9 mouse cellular contexts compared by ENCODE assay signal in genomic region chr10:80330084-80330483, GRCm38 (mm10). TPM values are rescaled to one million over a fixed set of nuclear protein-coding genes. Genes with fewer than 3 reads are reported as not detected.
DNase-seq lines count a peak whose midpoint lies in the region; ATAC-seq and TF ChIP-seq lines count a peak whose summit lies in the region.
"Had no signal": no experiment of that assay in that cellular context is flagged by ENCODE, and none has a peak within 500 bp of the region (broad histone marks: within the 10 kb centered on the region; RNA-seq: fewer than 3 reads in every experiment).

No protein-coding gene starts in this region.

- under 1% methylated on average over 29 of the region's 41 CpGs for WGBS in heart, embryonic 13.5 days
- WGBS in forebrain, embryonic 15.5 days, result under 1% methylated on average over 40 of the region's 41 CpGs
- WGBS in liver, embryonic 16.5 days (ENCODE audit: insufficient replicate concordance), result under 1% methylated on average over 41 of the region's 41 CpGs

- H3K9ac ChIP-seq in heart, embryonic 13.5 days, result peak overlapping the region; percentile 81
- peak overlapping the region; percentile 45 for H3K9ac ChIP-seq in ES-Bruce4 (ENCODE audit: low read depth, poor library complexity, severe bottlenecking)
- H3K9ac ChIP-seq in forebrain, embryonic 15.5 days (replicated peaks), result peak overlapping the region; percentile 53
- H3K9ac ChIP-seq in liver, embryonic 16.5 days (ENCODE audit: low read depth, low read length), result peak overlapping the region; percentile 73

- TF ChIP-seq POLR2A in ES-Bruce4 (IDR thresholded peaks at IDR 0.05; ENCODE audit: insufficient read depth, low read length), result peak; percentile 36

- DNase-seq in heart, adult 18-20 months, result no peak
- no peak for DNase-seq in urinary bladder, postnatal 14 days (ENCODE audit: low spot score)
- DNase-seq in cerebellum, postnatal 25 days, result no peak

- H3K4me2 ChIP-seq in heart, embryonic 13.5 days, result peak overlapping the region; percentile 95
- peak overlapping the region; percentile 85 for H3K4me2 ChIP-seq in forebrain, embryonic 15.5 days (replicated peaks)
- peak overlapping the region; percentile 97 for H3K4me2 ChIP-seq in liver, embryonic 16.5 days (ENCODE audit: low read depth, low read length)

- no peak for TF ChIP-seq EP300 in ES-Bruce4 (IDR thresholded peaks at IDR 0.05; ENCODE audit: insufficient read depth, low read depth, low read length)

- TF ChIP-seq CTCF in ES-Bruce4 (IDR thresholded peaks at IDR 0.05; ENCODE audit: low read depth, low read length), result no peak

- H3K9me3 ChIP-seq in heart, embryonic 13.5 days, result no peaks in the 10 kb centered on the region
- no peaks in the 10 kb centered on the region for H3K9me3 ChIP-seq in ES-Bruce4 (replicated peaks; ENCODE audit: control insufficient read depth, insufficient read depth, low read length, poor library complexity, severe bottlenecking)
- no peaks in the 10 kb centered on the region for H3K9me3 ChIP-seq in forebrain, embryonic 15.5 days
- no peaks in the 10 kb centered on the region for H3K9me3 ChIP-seq in liver, embryonic 16.5 days (replicated peaks; ENCODE audit: control insufficient read depth, low read length)

- H3K36me3 ChIP-seq in heart, embryonic 13.5 days, result no peaks in the 10 kb centered on the region
- no peaks in the 10 kb centered on the region for H3K36me3 ChIP-seq in ES-Bruce4 (ENCODE audit: control insufficient read depth, insufficient read depth, low read length, poor library complexity, severe bottlenecking)
- H3K36me3 ChIP-seq in forebrain, embryonic 15.5 days, result no peaks in the 10 kb centered on the region
- H3K36me3 ChIP-seq in liver, embryonic 16.5 days (ENCODE audit: control insufficient read depth, insufficient read depth), result peaks cover 9% of the 10 kb centered on the region

- no peak overlapping the region for H3K27ac ChIP-seq in heart, embryonic 13.5 days (replicated peaks)
- no peak overlapping the region for H3K27ac ChIP-seq in ES-Bruce4 (ENCODE audit: insufficient read depth, low read length)
- no peak overlapping the region for H3K27ac ChIP-seq in forebrain, embryonic 15.5 days (replicated peaks)
- H3K27ac ChIP-seq in liver, embryonic 16.5 days (ENCODE audit: low read length), result peak overlapping the region; percentile 98
- H3K27ac ChIP-seq: macrophage had no signal

- peak overlapping the region; percentile 57 for H3K4me3 ChIP-seq in heart, embryonic 13.5 days
- peak overlapping the region; percentile 62 for H3K4me3 ChIP-seq in ES-Bruce4 (ENCODE audit: low read depth, low read length)
- H3K4me3 ChIP-seq in forebrain, embryonic 15.5 days, result peak overlapping the region; percentile 51
- H3K4me3 ChIP-seq in liver, embryonic 16.5 days (ENCODE audit: low read depth, low read length), result peak overlapping the region; percentile 70

- H3K4me1 ChIP-seq in heart, embryonic 13.5 days, result peaks cover 22% of the 10 kb centered on the region
- H3K4me1 ChIP-seq in ES-Bruce4 (ENCODE audit: control insufficient read depth, insufficient read depth, low read length), result peaks cover 2% of the 10 kb centered on the region
- peaks cover 15% of the 10 kb centered on the region for H3K4me1 ChIP-seq in forebrain, embryonic 15.5 days
- peaks cover 47% of the 10 kb centered on the region for H3K4me1 ChIP-seq in liver, embryonic 16.5 days (ENCODE audit: control insufficient read depth, low read depth, low read length)

- peaks cover 66% of the 10 kb centered on the region for H3K27me3 ChIP-seq in heart, embryonic 13.5 days (replicated peaks)
- H3K27me3 ChIP-seq in ES-Bruce4 (ENCODE audit: control insufficient read depth, insufficient read depth, low read length, poor library complexity, severe bottlenecking), result no peaks in the 10 kb centered on the region
- peaks cover 7% of the 10 kb centered on the region; the same call in 1 of the 2 replicates for H3K27me3 ChIP-seq in forebrain, embryonic 15.5 days
- no peaks in the 10 kb centered on the region for H3K27me3 ChIP-seq in liver, embryonic 16.5 days (ENCODE audit: control insufficient read depth, insufficient read depth, low read depth, low read length)

- ATAC-seq in heart, embryonic 13.5 days (ENCODE audit: extremely low read depth, insufficient number of reproducible peaks, low FRiP score, low TSS enrichment), result no peak
- no peak; the same call in 1 of the 2 replicates for ATAC-seq in forebrain, embryonic 15.5 days (replicated peaks)
- no peak for ATAC-seq in liver, embryonic 16.5 days (ENCODE audit: low read depth)
- ATAC-seq in megakaryocyte-erythroid progenitor cell, adult 5-6 weeks (replicated peaks; ENCODE audit: low FRiP score, low TSS enrichment, poor library complexity, severe bottlenecking), result no peak

RNA-seq across cellular contexts. Expression of gene Reep6, which starts 0.3 kb away (rescaled TPM):
- polyA plus RNA-seq in heart, embryonic 13.5 days (2015; fragmentation: Nextera tagmentation; extraction: Ambion mirVana), result 2.6 and 4.4 TPM in 2 replicates
- total RNA-seq in heart, adult 18-20 months (2021), result 1 to 10 TPM; 4.8 to 5.3 TPM
- 17.3 and 17.6 TPM in 2 replicates for polyA plus RNA-seq in ES-Bruce4 (2011; ENCODE audit: insufficient read depth, insufficient read length, low read depth, missing spikeins)
- polyA plus RNA-seq in forebrain, embryonic 15.5 days (2015; fragmentation: Nextera tagmentation; extraction: Ambion mirVana), result 2.6 and 2.9 TPM in 2 replicates
- polyA plus RNA-seq in liver, embryonic 16.5 days (2015; fragmentation: Nextera tagmentation; extraction: Ambion mirVana), result 83.9 and 102 TPM in 2 replicates
- total RNA-seq in megakaryocyte-erythroid progenitor cell, adult 5-6 weeks (2014; fragmentation: Nextera tagmentation), result 23.1 and 23.7 TPM in 2 replicates
- total RNA-seq in megakaryocyte-erythroid progenitor cell, adult 5-6 weeks (2017), result 2.7 and 6.8 TPM in 2 replicates

RNA-seq across cellular contexts. Expression of gene Pcsk4, which starts 0.8 kb away (rescaled TPM):
- polyA plus RNA-seq in heart, embryonic 13.5 days (2015; fragmentation: Nextera tagmentation; extraction: Ambion mirVana), result 1.8 and 2.1 TPM in 2 replicates
- total RNA-seq in heart, adult 18-20 months (2021), result 1 to 10 TPM; 1.3 TPM
- polyA plus RNA-seq in ES-Bruce4 (2011; ENCODE audit: insufficient read depth, insufficient read length, low read depth, missing spikeins), result 2.8 and 3.1 TPM in 2 replicates
- polyA plus RNA-seq in forebrain, embryonic 15.5 days (2015; fragmentation: Nextera tagmentation; extraction: Ambion mirVana), result 2.5 and 2.6 TPM in 2 replicates
- 3.5 and 4.0 TPM in 2 replicates for polyA plus RNA-seq in liver, embryonic 16.5 days (2015; fragmentation: Nextera tagmentation; extraction: Ambion mirVana)
- 16.1 and 23.0 TPM in 2 replicates for total RNA-seq in megakaryocyte-erythroid progenitor cell, adult 5-6 weeks (2014; fragmentation: Nextera tagmentation)
- total RNA-seq in megakaryocyte-erythroid progenitor cell, adult 5-6 weeks (2017), result 1.6 and 2.6 TPM in 2 replicates

RNA-seq across cellular contexts. Expression of gene 2310011J03Rik, which starts 9.7 kb away (rescaled TPM):
- 36.0 and 36.6 TPM in 2 replicates for polyA plus RNA-seq in heart, embryonic 13.5 days (2015; fragmentation: Nextera tagmentation; extraction: Ambion mirVana)
- 10 to 100 TPM; 15.8 to 16.6 TPM for total RNA-seq in heart, adult 18-20 months (2021)
- polyA plus RNA-seq in ES-Bruce4 (2011; ENCODE audit: insufficient read depth, insufficient read length, low read depth, missing spikeins), result 11.6 and 13.2 TPM in 2 replicates
- polyA plus RNA-seq in forebrain, embryonic 15.5 days (2015; fragmentation: Nextera tagmentation; extraction: Ambion mirVana), result 36.9 and 38.1 TPM in 2 replicates
- 27.9 and 29.0 TPM in 2 replicates for polyA plus RNA-seq in liver, embryonic 16.5 days (2015; fragmentation: Nextera tagmentation; extraction: Ambion mirVana)
- 34.1 and 50.4 TPM in 2 replicates for total RNA-seq in megakaryocyte-erythroid progenitor cell, adult 5-6 weeks (2014; fragmentation: Nextera tagmentation)
- total RNA-seq in megakaryocyte-erythroid progenitor cell, adult 5-6 weeks (2017), result 16.6 and 21.3 TPM in 2 replicates

RNA-seq across cellular contexts. Expression of gene Adamtsl5, which starts 18.1 kb away (rescaled TPM):
- 6.5 and 8.3 TPM in 2 replicates for polyA plus RNA-seq in heart, embryonic 13.5 days (2015; fragmentation: Nextera tagmentation; extraction: Ambion mirVana)
- 10 to 100 TPM; 75.6 to 80.1 TPM for total RNA-seq in heart, adult 18-20 months (2021)
- 3.8 and 5.4 TPM in 2 replicates for polyA plus RNA-seq in ES-Bruce4 (2011; ENCODE audit: insufficient read depth, insufficient read length, low read depth, missing spikeins)
- 0.32 and 0.61 TPM in 2 replicates for polyA plus RNA-seq in forebrain, embryonic 15.5 days (2015; fragmentation: Nextera tagmentation; extraction: Ambion mirVana)
- 2.2 and 3.4 TPM in 2 replicates for polyA plus RNA-seq in liver, embryonic 16.5 days (2015; fragmentation: Nextera tagmentation; extraction: Ambion mirVana)
- 1.5 and 3.3 TPM in 2 replicates for total RNA-seq in megakaryocyte-erythroid progenitor cell, adult 5-6 weeks (2014; fragmentation: Nextera tagmentation)
- total RNA-seq in megakaryocyte-erythroid progenitor cell, adult 5-6 weeks (2017), result 0.30 and 2.3 TPM in 2 replicates

RNA-seq across cellular contexts. Expression of gene Plk5, which starts 26.2 kb away (rescaled TPM):
- polyA plus RNA-seq in heart, embryonic 13.5 days (2015; fragmentation: Nextera tagmentation; extraction: Ambion mirVana), result not detected in 2 replicates
- total RNA-seq in heart, adult 18-20 months (2021), result 1 to 10 TPM in 1 of 2 experiments, under 1 TPM in 1; 0.69 to 1.2 TPM
- 11.1 and 12.6 TPM in 2 replicates for polyA plus RNA-seq in ES-Bruce4 (2011; ENCODE audit: insufficient read depth, insufficient read length, low read depth, missing spikeins)
- 2.2 and 2.7 TPM in 2 replicates for polyA plus RNA-seq in forebrain, embryonic 15.5 days (2015; fragmentation: Nextera tagmentation; extraction: Ambion mirVana)
- polyA plus RNA-seq in liver, embryonic 16.5 days (2015; fragmentation: Nextera tagmentation; extraction: Ambion mirVana), result 0.05 and 0.18 TPM in 2 replicates
- 0.79 TPM in 1 of 2 replicates, not detected in the other for total RNA-seq in megakaryocyte-erythroid progenitor cell, adult 5-6 weeks (2014; fragmentation: Nextera tagmentation)
- total RNA-seq in megakaryocyte-erythroid progenitor cell, adult 5-6 weeks (2017), result not detected in 2 replicates
- polyA plus RNA-seq: macrophage had no signal
